Mouse (Mus musculus) cerebellum, adult 2 months (tissue): ENCODE data around the gene Lamb1.

Experiments
- CTCF ChIP-seq: fragments of 200-500 bp; IDR thresholded peaks from 2 replicates; pipeline ENCODE4 v1.5.1; 2011; ENCODE audit warnings: low read depth, mild to moderate bottlenecking, control low read depth, low read length, moderate library complexity, borderline replicate concordance; ENCODE audit not compliant: insufficient read depth
- POLR2A ChIP-seq: fragments of 200-500 bp; IDR thresholded peaks from 2 replicates; pipeline ENCODE4 v1.6.1; 2011; ENCODE audit warnings: low read length, control low read depth, borderline replicate concordance; ENCODE audit not compliant: insufficient read depth

DNA sequence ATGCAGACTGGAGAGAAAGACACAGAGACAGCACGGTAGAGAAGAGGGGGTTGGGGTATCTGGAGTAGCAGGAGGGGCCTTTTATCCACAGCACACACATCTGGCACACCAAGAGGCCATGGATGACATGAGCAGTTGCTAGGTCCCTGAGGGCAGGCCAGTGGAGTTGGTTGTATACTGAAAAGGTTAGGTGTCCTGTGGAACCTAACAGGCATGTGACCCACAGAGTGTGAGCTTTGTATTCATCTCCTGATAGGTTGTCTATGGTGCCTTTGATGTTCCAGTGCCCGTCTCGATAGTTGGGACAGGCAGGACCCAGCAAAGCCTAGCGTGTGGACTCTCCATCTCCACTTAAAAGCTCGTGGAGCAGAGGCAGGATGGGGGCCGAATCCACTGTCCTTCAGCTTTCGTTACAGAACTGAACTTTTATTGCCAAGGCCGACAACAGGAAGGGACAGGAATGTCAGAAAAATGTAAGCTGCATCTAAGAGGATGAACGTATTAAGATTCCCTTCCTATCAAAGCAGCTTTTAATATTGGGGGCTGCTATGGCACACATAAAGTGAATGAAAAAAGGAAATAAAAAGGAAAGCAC is 46.7 kb downstream of the Lamb1 start:
- TF ChIP-seq POLR2A = no peak
- TF ChIP-seq CTCF = no peak
